Mouse (Mus musculus) spleen, postnatal 10 days (tissue): Measurements from ENCODE around the gene Spz1.

Experiments used
- DNase-seq, 2 experiments: peaks; one replicate each; pipeline ENCODE4 v3.0.0; 2021 to 2022; ENCODE audit warnings: low spot score in 2 of 2

The Spz1 gene

GRCm38 (mm10) chr13:92576072-92576471 lies at the start of gene Spz1:
TSS of gene Spz1 (minus strand) at chr13:92576172.
- no peak for DNase-seq

- DNase-seq = peak in 1 of 2 experiments; percentile 8
Measured at GRCm38 (mm10) chr13:92616459-92616858, 40.5 kb upstream of the Spz1 start.

GRCm38 (mm10) chr13:92615201-92615600 lies 39.2 kb upstream of the Spz1 start:
- DNase-seq = peak in 1 of 2 experiments; percentile 11

- DNase-seq = peak in 1 of 2 experiments; percentile 12
Measured at GRCm38 (mm10) chr13:92613094-92613493, 37.1 kb upstream of the Spz1 start.

GRCm38 (mm10) chr13:92611917-92612316 lies 35.9 kb upstream of the Spz1 start:
- DNase-seq = peak in 1 of 2 experiments; percentile 28

GRCm38 (mm10) chr13:92611254-92611784 lies 35.3 kb upstream of the Spz1 start:
- no peak for DNase-seq

- DNase-seq = peak; percentile 99 to 100
Measured at GRCm38 (mm10) chr13:92610311-92611221, 34.6 kb upstream of the Spz1 start, which contains the start of gene Serinc5. TSS of gene Serinc5 (plus strand) at chr13:92611091.

- peak in 1 of 2 experiments; percentile 62 for DNase-seq
Measured at GRCm38 (mm10) chr13:92609486-92610310, 33.7 kb upstream of the Spz1 start.

GRCm38 (mm10) chr13:92605306-92605705 lies 29.3 kb upstream of the Spz1 start:
- DNase-seq = peak; percentile 2 to 43

GRCm38 (mm10) chr13:92595424-92595823 lies 19.5 kb upstream of the Spz1 start:
- peak; percentile 33 to 47 for DNase-seq

GRCm38 (mm10) chr13:92594907-92595306 lies 18.9 kb upstream of the Spz1 start:
- DNase-seq = peak in 1 of 2 experiments; percentile 1

- no peak for DNase-seq
Measured at GRCm38 (mm10) chr13:92594481-92594880, 18.5 kb upstream of the Spz1 start.

GRCm38 (mm10) chr13:92593731-92594396 lies 17.9 kb upstream of the Spz1 start:
- no peak for DNase-seq

- peak; percentile 57 to 78 for DNase-seq
Measured at GRCm38 (mm10) chr13:92592786-92593635, 17.0 kb upstream of the Spz1 start.

- DNase-seq = no peak
Measured at GRCm38 (mm10) chr13:92592268-92592785, 16.4 kb upstream of the Spz1 start.

- DNase-seq = no peak
Measured at GRCm38 (mm10) chr13:92591225-92591624, 15.3 kb upstream of the Spz1 start.

GRCm38 (mm10) chr13:92589255-92589654 lies 13.3 kb upstream of the Spz1 start:
- DNase-seq = no peak

GRCm38 (mm10) chr13:92588704-92589103 lies 12.7 kb upstream of the Spz1 start:
- no peak for DNase-seq

GRCm38 (mm10) chr13:92584094-92584717 lies 8.2 kb upstream of the Spz1 start:
- DNase-seq = no peak
